Mouse (Mus musculus) heart, embryonic 15.5 days (tissue): ENCODE data around the gene Traip. TPM values are rescaled to one million over a fixed set of nuclear protein-coding genes. Genes with fewer than 3 reads are reported as not detected.

ENCODE experiments used
- ATAC-seq: fragments of 200-750 bp; cut with Nextera tagmentation; replicated peaks from 2 replicates; pipeline ENCODE4 v1.8.0; 2017; ENCODE audit warnings: low read depth, moderate TSS enrichment; ENCODE audit not compliant: insufficient number of reproducible peaks, insufficient read depth, low FRiP score
- H3K27ac ChIP-seq: fragments of 300-500 bp; sonication (generic); 2 replicates; pipeline ENCODE4 v1.5.1; 2015; ENCODE audit warnings: mild to moderate bottlenecking, inconsistent platforms
- H3K27me3 ChIP-seq: fragments of 300-500 bp; sonication (generic); 2 replicates; pipeline ENCODE4 v1.6.1; 2015; ENCODE audit warnings: inconsistent platforms
- H3K36me3 ChIP-seq: fragments of 300-500 bp; sonication (generic); 2 replicates; pipeline ENCODE4 v1.6.1; 2015; ENCODE audit warnings: mild to moderate bottlenecking, inconsistent platforms
- H3K4me1 ChIP-seq: fragments of 300-500 bp; sonication (generic); replicated peaks from 2 replicates; pipeline ENCODE4 v1.6.1; 2015; ENCODE audit warnings: inconsistent platforms
- H3K4me2 ChIP-seq: fragments of 300-500 bp; sonication (generic); 2 replicates; pipeline ENCODE4 v1.6.1; 2015; ENCODE audit warnings: inconsistent platforms, mild to moderate bottlenecking, moderate library complexity
- H3K4me3 ChIP-seq: fragments of 300-500 bp; sonication (generic); 2 replicates; pipeline ENCODE4 v1.5.1; 2015; ENCODE audit warnings: mild to moderate bottlenecking, inconsistent platforms
- H3K9ac ChIP-seq: fragments of 300-500 bp; sonication (generic); 2 replicates; pipeline ENCODE4 v1.6.1; 2015; ENCODE audit warnings: mild to moderate bottlenecking, inconsistent platforms
- H3K9me3 ChIP-seq: fragments of 300-500 bp; sonication (generic); replicated peaks from 2 replicates; pipeline ENCODE4 v1.6.1; 2016; ENCODE audit warnings: inconsistent platforms
- WGBS: fragments of 180-500 bp; shearing (Covaris S2); methylation state at CpG from one replicate; pipeline ENCODE4 v1.1.7; 2015; ENCODE audit warnings: mixed read lengths; 5-methylcytosine and 5-hydroxymethylcytosine counted together
- polyA plus RNA-seq: library from polyadenylated mRNA; unstranded; fragments of >200 nt; fragmentation: Nextera tagmentation; extraction: Ambion mirVana; gene quantifications from 2 replicates; pipeline ENCODE4 v1.2.1, GENCODE M21; 2015

Gene Traip
- polyA plus RNA-seq, 1 experiment from 2014 or later, result 10.1 TPM

GRCm38 (mm10) chr9:107934146-107934545 is 15.8 kb upstream of the Traip start:
- 81% methylated on average over 11 of the region's 11 CpGs for WGBS
- ATAC-seq, result no peak
- Histone ChIP-seq H3K4me1 (peaks cover 13% of the 10 kb centered on the region), H3K36me3 (no peaks in the 10 kb centered on the region), H3K4me3 (no peak overlapping the region), H3K9ac (no peak overlapping the region), H3K9me3 (no peaks in the 10 kb centered on the region), H3K4me2 (no peak overlapping the region), H3K27ac (no peak overlapping the region), H3K27me3 (peaks cover 50% of the 10 kb centered on the region)

GRCm38 (mm10) chr9:107935374-107935773 is 14.6 kb upstream of the Traip start, which contains the start of gene Camkv:
Camkv (plus strand) TSS chr9:107935674.
- Histone ChIP-seq H3K36me3 (no peaks in the 10 kb centered on the region), H3K27me3 (peaks cover 58% of the 10 kb centered on the region), H3K9me3 (no peaks in the 10 kb centered on the region), H3K4me3 (peak within 1 kb of the TSS; percentile 50), H3K9ac (peak within 1 kb of the TSS; percentile 34), H3K4me2 (peak within 1 kb of the TSS; percentile 88), H3K4me1 (peaks cover 13% of the 10 kb centered on the region), H3K27ac (no peak within 1 kb of the TSS)
- 21% methylated on average over 3 of the region's 3 CpGs for WGBS
- no peak for ATAC-seq

GRCm38 (mm10) chr9:107935790-107936214 is 14.1 kb upstream of the Traip start:
- Histone ChIP-seq H3K27ac (no peak overlapping the region), H3K9ac (peak overlapping the region; percentile 34), H3K9me3 (no peaks in the 10 kb centered on the region), H3K4me1 (peaks cover 13% of the 10 kb centered on the region), H3K36me3 (no peaks in the 10 kb centered on the region), H3K27me3 (peaks cover 58% of the 10 kb centered on the region), H3K4me3 (peak overlapping the region; percentile 50), H3K4me2 (peak overlapping the region; percentile 88)
- 0% methylated on average over 41 of the region's 41 CpGs for whole genome bisulfite sequencing
- no peak for ATAC-seq

GRCm38 (mm10) chr9:107936215-107936822 is 13.6 kb upstream of the Traip start:
- H3K27ac ChIP-seq, result no peak overlapping the region
- ATAC-seq, result peak; percentile 15; the same call in 1 of the 2 replicates
- peak overlapping the region; percentile 34 for H3K9ac ChIP-seq
- peak overlapping the region; percentile 50 for H3K4me3 ChIP-seq
- no peaks in the 10 kb centered on the region for H3K9me3 ChIP-seq
- peaks cover 13% of the 10 kb centered on the region for H3K4me1 ChIP-seq
- H3K4me2 ChIP-seq, result peak overlapping the region; percentile 88
- WGBS, result 3% methylated on average over 29 of the region's 29 CpGs
- H3K36me3 ChIP-seq, result no peaks in the 10 kb centered on the region
- peaks cover 61% of the 10 kb centered on the region for H3K27me3 ChIP-seq

GRCm38 (mm10) chr9:107936831-107937230 is 13.1 kb upstream of the Traip start:
- no peak for ATAC-seq
- Histone ChIP-seq H3K27ac (no peak overlapping the region), H3K4me3 (no peak overlapping the region), H3K4me2 (peak overlapping the region; percentile 88; the same call in 1 of the 2 replicates), H3K9ac (no peak overlapping the region), H3K9me3 (no peaks in the 10 kb centered on the region), H3K36me3 (no peaks in the 10 kb centered on the region), H3K27me3 (peaks cover 61% of the 10 kb centered on the region), H3K4me1 (peaks cover 13% of the 10 kb centered on the region)
- WGBS, result 25% methylated on average over 3 of the region's 3 CpGs

GRCm38 (mm10) chr9:107947241-107948194 is 2.4 kb upstream of the Traip start:
- Histone ChIP-seq H3K27me3 (no peaks in the 10 kb centered on the region), H3K9me3 (no peaks in the 10 kb centered on the region), H3K4me2 (no peak overlapping the region), H3K36me3 (no peaks in the 10 kb centered on the region), H3K4me3 (no peak overlapping the region), H3K27ac (no peak overlapping the region), H3K4me1 (peaks cover 15% of the 10 kb centered on the region), H3K9ac (no peak overlapping the region)
- 79% methylated on average over 31 of the region's 31 CpGs for WGBS
- ATAC-seq, result no peak

- H3K27ac ChIP-seq, result no peak overlapping the region
- H3K9me3 ChIP-seq, result no peaks in the 10 kb centered on the region
- H3K27me3 ChIP-seq, result no peaks in the 10 kb centered on the region
- no peak overlapping the region for H3K4me2 ChIP-seq
- no peaks in the 10 kb centered on the region for H3K36me3 ChIP-seq
- no peak for ATAC-seq
- WGBS, result 78% methylated on average over 13 of the region's 13 CpGs
- no peak overlapping the region for H3K4me3 ChIP-seq
- H3K4me1 ChIP-seq, result peaks cover 15% of the 10 kb centered on the region
- H3K9ac ChIP-seq, result no peak overlapping the region
These were observed 583 bp upstream of the Traip start for GRCm38 (mm10) chr9:107949184-107949921.

- Histone ChIP-seq H3K36me3 (no peaks in the 10 kb centered on the region), H3K9ac (peak overlapping the region; percentile 65), H3K4me3 (peak overlapping the region; percentile 74), H3K4me2 (peak overlapping the region; percentile 74), H3K9me3 (no peaks in the 10 kb centered on the region), H3K27ac (peak overlapping the region; percentile 62), H3K27me3 (no peaks in the 10 kb centered on the region), H3K4me1 (peaks cover 15% of the 10 kb centered on the region)
- peak; percentile 87 for ATAC-seq
- 16% methylated on average over 45 of the region's 45 CpGs for WGBS
These were observed 772 bp downstream of the Traip start for GRCm38 (mm10) chr9:107950460-107951355.

GRCm38 (mm10) chr9:107955613-107956289 is 5.8 kb downstream of the Traip start:
- Histone ChIP-seq H3K36me3 (peaks cover 10% of the 10 kb centered on the region; the same call in 1 of the 2 replicates), H3K27ac (no peak overlapping the region), H3K4me3 (no peak overlapping the region), H3K9ac (0 out of 2 replicates have a peak overlapping the region, but pooled peaks have one; percentile 1), H3K27me3 (no peaks in the 10 kb centered on the region), H3K4me2 (no peak overlapping the region), H3K4me1 (peaks cover 10% of the 10 kb centered on the region), H3K9me3 (no peaks in the 10 kb centered on the region)
- 63% methylated on average over 6 of the region's 6 CpGs for WGBS
- no peak for ATAC-seq

GRCm38 (mm10) chr9:107957141-107957540 is 7.2 kb downstream of the Traip start:
- Histone ChIP-seq H3K4me3 (no peak overlapping the region), H3K27ac (no peak overlapping the region), H3K4me1 (no peaks in the 10 kb centered on the region; the same call in 1 of the 2 replicates), H3K36me3 (peaks cover 13% of the 10 kb centered on the region; the same call in 1 of the 2 replicates), H3K9me3 (no peaks in the 10 kb centered on the region), H3K4me2 (no peak overlapping the region), H3K9ac (no peak overlapping the region), H3K27me3 (no peaks in the 10 kb centered on the region)
- no peak for ATAC-seq
- WGBS, result 64% methylated on average over 6 of the region's 6 CpGs
